Mouse (Mus musculus) myocyte (in vitro differentiated cells): Measurements from ENCODE around the gene 1600014C23Rik. TPM values are rescaled to one million over a fixed set of nuclear protein-coding genes. Genes with fewer than 3 reads are reported as not detected.

Experiments
- H3K27me3 ChIP-seq: one replicate; pipeline ENCODE4 v1.6.1; 2011; ENCODE audit not compliant: control insufficient read depth, insufficient read depth, insufficient read length
- H3K36me3 ChIP-seq: one replicate; pipeline ENCODE4 v1.6.1; 2011; ENCODE audit not compliant: control insufficient read depth, insufficient read depth
- H3K4me2 ChIP-seq: one replicate; pipeline ENCODE4 v1.6.1; 2011; ENCODE audit warnings: low read depth, control low read depth
- H3K4me3 ChIP-seq: one replicate; pipeline ENCODE4 v1.5.1; 2011; ENCODE audit warnings: mild to moderate bottlenecking, control low read depth, moderate library complexity
- H3K79me2 ChIP-seq: one replicate; pipeline ENCODE4 v1.6.1; 2011; ENCODE audit not compliant: control insufficient read depth, insufficient read depth
- H3ac ChIP-seq: one replicate; pipeline ENCODE4 v1.6.1; 2011; ENCODE audit not compliant: control insufficient read depth, insufficient read length
- CEBPB ChIP-seq: IDR thresholded peaks from 2 replicates; pipeline ENCODE4 v1.6.1; 2011; ENCODE audit warnings: mild to moderate bottlenecking, moderate library complexity; ENCODE audit not compliant: poor library complexity, insufficient read depth, severe bottlenecking
- E2F4 ChIP-seq: IDR thresholded peaks from one replicate; pipeline ENCODE4 v1.6.1; 2011; ENCODE audit warnings: mild to moderate bottlenecking, control low read depth, moderate library complexity; ENCODE audit not compliant: insufficient read depth
- MAX ChIP-seq: IDR thresholded peaks from one replicate; pipeline ENCODE4 v1.6.1; 2011; ENCODE audit warnings: low read depth, mild to moderate bottlenecking, control low read depth
- MYOD1 ChIP-seq, 3 experiments: IDR thresholded peaks; one replicate each; pipeline ENCODE4 v1.6.1; 2011; ENCODE audit warnings: control low read depth in 2 of 3, low read depth in 2 of 3, mild to moderate bottlenecking in 2 of 3, moderate library complexity in 1 of 3; ENCODE audit not compliant: insufficient read length in 2 of 3, control insufficient read depth in 1 of 3
- MYOG ChIP-seq, 3 experiments: IDR thresholded peaks; one replicate each; pipeline ENCODE4 v1.6.1; 2011; ENCODE audit warnings: control low read depth in 2 of 3, low read depth in 2 of 3, mild to moderate bottlenecking in 2 of 3; ENCODE audit not compliant: insufficient read length in 2 of 3, control insufficient read depth in 1 of 3, insufficient read depth in 1 of 3
- POLR2A ChIP-seq: IDR thresholded peaks from one replicate; pipeline ENCODE4 v1.6.1; 2011; ENCODE audit warnings: low read depth, mild to moderate bottlenecking, control low read depth, moderate library complexity; ENCODE audit not compliant: insufficient read length
- POLR2AphosphoS2 ChIP-seq: IDR thresholded peaks from one replicate; pipeline ENCODE4 v1.6.1; 2011; ENCODE audit warnings: low read depth, control low read depth; ENCODE audit not compliant: insufficient read length
- REST ChIP-seq: IDR thresholded peaks from one replicate; pipeline ENCODE4 v1.6.1; 2011; ENCODE audit warnings: mild to moderate bottlenecking, control low read depth, moderate library complexity; ENCODE audit not compliant: insufficient read depth, insufficient read length
- SRF ChIP-seq: IDR thresholded peaks from one replicate; pipeline ENCODE4 v1.6.1; 2011; ENCODE audit warnings: low read depth; ENCODE audit not compliant: control insufficient read depth, insufficient read length
- TCF12 ChIP-seq: IDR thresholded peaks from one replicate; pipeline ENCODE4 v1.6.1; 2011; ENCODE audit warnings: mild to moderate bottlenecking, control low read depth; ENCODE audit not compliant: poor library complexity, insufficient read depth, severe bottlenecking
- TCF3 ChIP-seq: IDR thresholded peaks from one replicate; pipeline ENCODE4 v1.6.1; 2011; ENCODE audit warnings: low read depth, control low read depth; ENCODE audit not compliant: insufficient read length
- USF1 ChIP-seq: IDR thresholded peaks from one replicate; pipeline ENCODE4 v1.6.1; 2011; ENCODE audit warnings: low read depth, mild to moderate bottlenecking, control low read depth, moderate library complexity
- polyA plus RNA-seq: library from polyadenylated mRNA; unstranded; fragments of >200 nt; fragmentation: generic; extraction: Trizol; gene quantifications from one replicate; pipeline ENCODE4 v1.2.1, GENCODE M21; 2012; ENCODE audit warnings: missing spikeins

1600014C23Rik gene
- polyA plus RNA-seq, 1 experiment = 0.17 TPM

DNA sequence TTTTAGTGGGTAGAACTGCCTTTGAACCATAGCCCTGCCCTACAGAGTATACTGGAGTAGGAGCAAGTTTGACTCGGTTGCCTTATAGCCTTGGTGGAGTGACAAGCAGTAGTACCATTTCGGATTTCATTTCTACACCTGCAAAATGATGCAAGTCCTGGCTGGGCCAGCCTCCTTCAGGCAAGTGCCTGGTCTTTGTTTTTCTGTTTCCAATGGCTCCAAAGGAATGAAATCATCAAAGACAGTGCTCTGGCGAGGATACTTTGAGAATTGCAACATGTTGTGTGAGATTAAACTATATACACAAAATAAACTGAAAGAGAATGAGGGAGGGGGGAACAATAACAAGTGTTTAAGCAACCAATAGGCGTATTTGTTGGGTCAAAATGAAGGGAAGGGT is 43.6 kb downstream of the 1600014C23Rik start:
- Histone ChIP-seq H3K27me3 (no peaks in the 10 kb centered on the region), H3K4me2 (no peak overlapping the region), H3K36me3 (no peaks in the 10 kb centered on the region), H3ac (no peak overlapping the region), H3K4me3 (no peak overlapping the region), H3K79me2 (peaks cover 85% of the 10 kb centered on the region)
- TF ChIP-seq SRF (no peak), REST (no peak), MYOD1 (IDR thresholded peaks at IDR 0.05; ENCODE audit: control insufficient read depth in 1 of 3, insufficient read length in 2 of 3, low read depth in 2 of 3) (no peak), E2F4 (no peak), CEBPB (no peak), TCF3 (no peak), USF1 (no peak), TCF12 (no peak), POLR2A (no peak), MYOG (IDR thresholded peaks at IDR 0.05; ENCODE audit: control insufficient read depth in 1 of 3, insufficient read depth in 1 of 3, insufficient read length in 2 of 3, low read depth in 2 of 3) (no peak), MAX (no peak), POLR2AphosphoS2 (no peak)

DNA sequence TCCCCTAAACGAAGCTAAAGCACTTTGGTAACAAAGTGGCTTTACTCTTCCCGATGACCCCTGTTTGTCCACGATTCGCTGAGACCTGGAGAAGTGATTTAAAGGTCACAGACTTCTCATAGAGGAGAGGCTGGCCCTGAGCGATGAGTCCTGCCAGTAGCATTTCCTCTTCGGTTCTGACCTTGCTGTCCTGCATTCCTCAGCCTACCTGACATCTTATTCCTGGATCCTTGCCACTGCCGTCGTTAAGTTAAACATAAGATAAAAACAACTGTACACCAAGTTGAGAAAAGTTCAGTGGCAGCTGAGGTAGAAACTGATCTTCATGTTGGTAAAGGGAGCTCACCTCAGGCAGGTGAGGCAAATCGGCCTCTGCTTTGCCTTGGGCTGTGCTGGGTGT is 44.5 kb downstream of the 1600014C23Rik start:
- TF ChIP-seq POLR2AphosphoS2 = no peak
- no peak for TF ChIP-seq TCF3
- TF ChIP-seq REST = no peak
- no peak for TF ChIP-seq MAX
- no peak for TF ChIP-seq SRF
- TF ChIP-seq MYOG (IDR thresholded peaks at IDR 0.05; ENCODE audit: control insufficient read depth in 1 of 3, insufficient read depth in 1 of 3, insufficient read length in 2 of 3, low read depth in 2 of 3) = no peak
- TF ChIP-seq POLR2A = no peak
- TF ChIP-seq MYOD1 (IDR thresholded peaks at IDR 0.05; ENCODE audit: control insufficient read depth in 1 of 3, insufficient read length in 2 of 3, low read depth in 2 of 3) = no peak
- no peak for TF ChIP-seq CEBPB
- no peak for TF ChIP-seq USF1
- no peak for TF ChIP-seq TCF12
- no peak for TF ChIP-seq E2F4

DNA sequence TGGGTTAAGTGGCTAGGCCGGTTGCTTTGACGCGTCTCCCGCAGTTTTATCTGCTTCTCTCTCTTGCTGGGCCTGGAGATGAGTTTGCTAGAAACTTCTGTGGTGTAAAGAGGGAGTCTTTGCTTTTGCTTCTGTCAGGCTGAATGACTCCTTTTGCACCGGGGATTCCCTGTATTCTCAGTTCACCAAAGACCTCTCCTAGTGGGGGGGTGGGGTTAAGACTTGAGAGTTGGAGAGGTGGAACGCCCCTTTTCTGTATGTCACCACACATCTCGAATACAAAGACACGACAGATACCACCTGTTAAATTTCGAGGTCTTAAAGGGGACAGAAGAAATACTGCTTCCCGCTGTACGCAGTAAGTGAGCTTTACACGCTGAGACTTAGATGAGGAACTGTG is 46.9 kb downstream of the 1600014C23Rik start, which contains the start of gene Tmem63b:
Tmem63b (minus strand) TSS at position 190 of the 400 bp plus-strand sequence.
- TF ChIP-seq MYOD1 (IDR thresholded peaks at IDR 0.05; ENCODE audit: control insufficient read depth in 1 of 3, insufficient read length in 2 of 3, low read depth in 2 of 3) (no peak), E2F4 (no peak), MYOG (IDR thresholded peaks at IDR 0.05; ENCODE audit: control insufficient read depth in 1 of 3, insufficient read depth in 1 of 3, insufficient read length in 2 of 3, low read depth in 2 of 3) (no peak), SRF (no peak), POLR2A (no peak), TCF3 (no peak), TCF12 (no peak), POLR2AphosphoS2 (no peak)
- H3ac ChIP-seq = peak within 1 kb of the TSS; percentile 55
- peak within 1 kb of the TSS; percentile 94 for H3K4me3 ChIP-seq
- no peaks in the 10 kb centered on the region for H3K27me3 ChIP-seq
- peak within 1 kb of the TSS; percentile 98 for H3K4me2 ChIP-seq
- no peaks in the 10 kb centered on the region for H3K36me3 ChIP-seq
- peaks cover 93% of the 10 kb centered on the region for H3K79me2 ChIP-seq

More for the DNA sequence above, 44.5 kb downstream of the 1600014C23Rik start:
- no peak overlapping the region for H3K4me3 ChIP-seq
- H3K27me3 ChIP-seq = no peaks in the 10 kb centered on the region
- H3K79me2 ChIP-seq = peaks cover 89% of the 10 kb centered on the region
- no peaks in the 10 kb centered on the region for H3K36me3 ChIP-seq
- H3ac ChIP-seq = no peak overlapping the region
- H3K4me2 ChIP-seq = no peak overlapping the region

DNA sequence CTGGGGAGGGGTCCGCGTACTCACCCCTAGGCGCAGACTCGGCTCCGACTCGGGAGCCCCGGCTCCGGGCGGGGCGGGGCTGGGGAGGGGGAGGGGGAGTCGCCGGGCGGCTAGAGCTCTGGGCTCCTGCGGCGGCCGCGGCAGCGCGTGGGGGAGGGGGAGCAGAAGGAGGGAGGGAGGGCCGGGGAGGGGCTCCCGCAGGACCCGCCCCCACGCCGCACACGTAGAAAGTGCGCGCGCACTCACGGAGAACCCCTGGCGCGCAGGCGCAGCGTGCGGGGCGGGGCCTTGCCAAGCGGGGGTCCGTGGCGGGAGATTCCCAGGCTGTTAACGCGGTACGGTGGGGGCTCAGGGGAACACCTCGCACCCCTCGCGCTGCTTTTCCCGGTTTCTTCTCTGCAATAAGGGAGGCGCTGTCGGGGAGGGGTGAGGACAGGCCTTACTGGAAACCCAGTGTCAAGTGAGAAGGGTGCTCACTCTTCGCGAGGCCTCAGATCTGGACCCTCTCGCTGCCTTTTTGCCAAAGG is 47.5 kb downstream of the 1600014C23Rik start, which contains the start of gene Mrpl14:
Mrpl14 (plus strand) TSS at position 230 of the 527 bp plus-strand sequence.
- peak within 1 kb of the TSS; percentile 94 for H3K4me3 ChIP-seq
- H3ac ChIP-seq = peak within 1 kb of the TSS; percentile 55
- no peak for TF ChIP-seq REST
- no peak for TF ChIP-seq SRF
- no peak for TF ChIP-seq TCF3
- TF ChIP-seq MYOG (IDR thresholded peaks at IDR 0.05; ENCODE audit: control insufficient read depth in 1 of 3, insufficient read depth in 1 of 3, insufficient read length in 2 of 3, low read depth in 2 of 3) = no peak
- TF ChIP-seq POLR2A = peak; percentile 92
- TF ChIP-seq E2F4 = no peak
- TF ChIP-seq MYOD1 (IDR thresholded peaks at IDR 0.05; ENCODE audit: control insufficient read depth in 1 of 3, insufficient read length in 2 of 3, low read depth in 2 of 3) = no peak
- peak; percentile 94 for TF ChIP-seq POLR2AphosphoS2
- peak within 1 kb of the TSS; percentile 98 for H3K4me2 ChIP-seq
- peaks cover 92% of the 10 kb centered on the region for H3K79me2 ChIP-seq
- H3K27me3 ChIP-seq = no peaks in the 10 kb centered on the region
- H3K36me3 ChIP-seq = no peaks in the 10 kb centered on the region
